Comparison of ENCODE assay signal across 15 mouse cellular contexts in genomic region chr8:30441821-30442220, GRCm38 (mm10).
"Had no signal": no experiment of that assay in that cellular context is flagged by ENCODE, and none has a peak within 500 bp of the region (broad histone marks: within the 10 kb centered on the region; RNA-seq: fewer than 3 reads in every experiment).

No protein-coding gene starts in this region.

- H3K9me3 ChIP-seq: liver, embryonic 13.5 days; neural tube, embryonic 13.5 days; stomach, embryonic 15.5 days had no signal

- H3K9ac ChIP-seq: liver, embryonic 13.5 days; neural tube, embryonic 13.5 days; stomach, embryonic 15.5 days had no signal

- H3K36me3 ChIP-seq: liver, embryonic 13.5 days; neural tube, embryonic 13.5 days; stomach, embryonic 15.5 days had no signal

- H3K27ac ChIP-seq: liver, embryonic 13.5 days; neural tube, embryonic 13.5 days; stomach, embryonic 15.5 days had no signal

- H3K27me3 ChIP-seq: liver, embryonic 13.5 days; neural tube, embryonic 13.5 days; stomach, embryonic 15.5 days had no signal

- H3K4me2 ChIP-seq: liver, embryonic 13.5 days; midbrain, embryonic 11.5 days; neural tube, embryonic 13.5 days; stomach, embryonic 15.5 days had no signal

- H3K4me1 ChIP-seq: liver, embryonic 13.5 days; neural tube, embryonic 13.5 days; stomach, embryonic 15.5 days had no signal

- DNase-seq: kidney, postnatal 10 days; kidney, postnatal 4 days; liver, embryonic 13.5 days; lung, adult 2 months; lung, postnatal 14 days; lung, postnatal 4 days; midbrain, embryonic 14.5 days; retina, postnatal 1 day; right cerebral cortex, postnatal 25 days; spleen, adult 18-20 months; thymus, postnatal 25 days had no signal

- H3K4me3 ChIP-seq: liver, embryonic 13.5 days; myocyte; neural tube, embryonic 13.5 days; stomach, embryonic 15.5 days had no signal
